Mouse (Mus musculus) myocyte (in vitro differentiated cells): ENCODE data around the gene Stk24.

Experiments
- MYOD1 ChIP-seq, 3 experiments: IDR thresholded peaks; one replicate each; pipeline ENCODE4 v1.6.1; 2011; ENCODE audit warnings: control low read depth in 2 of 3, low read depth in 2 of 3, mild to moderate bottlenecking in 2 of 3, moderate library complexity in 1 of 3; ENCODE audit not compliant: insufficient read length in 2 of 3, control insufficient read depth in 1 of 3
- TCF12 ChIP-seq: IDR thresholded peaks from one replicate; pipeline ENCODE4 v1.6.1; 2011; ENCODE audit warnings: mild to moderate bottlenecking, control low read depth; ENCODE audit not compliant: poor library complexity, insufficient read depth, severe bottlenecking

GRCm38 (mm10) chr14:121346053-121346452 is 33.8 kb downstream of the Stk24 start:
- TF ChIP-seq TCF12 = no peak
- TF ChIP-seq MYOD1 (IDR thresholded peaks at IDR 0.05; ENCODE audit: control insufficient read depth in 1 of 3, insufficient read length in 2 of 3, low read depth in 2 of 3) = no peak
